Mouse (Mus musculus): Measurements from ENCODE around the gene Cyp1a2. TPM values are rescaled to one million over a fixed set of nuclear protein-coding genes. Genes with fewer than 3 reads are reported as not detected.
"Not testable (repeated sequence)": the region's sequence is repeated elsewhere in the genome, so short reads cannot be mapped to it uniquely, and the experiment has no call there.

The Cyp1a2 gene
- polyA plus RNA-seq (2016; fragmentation: Nextera tagmentation; extraction: Ambion mirVana): not detected in 2 replicates

DNA sequence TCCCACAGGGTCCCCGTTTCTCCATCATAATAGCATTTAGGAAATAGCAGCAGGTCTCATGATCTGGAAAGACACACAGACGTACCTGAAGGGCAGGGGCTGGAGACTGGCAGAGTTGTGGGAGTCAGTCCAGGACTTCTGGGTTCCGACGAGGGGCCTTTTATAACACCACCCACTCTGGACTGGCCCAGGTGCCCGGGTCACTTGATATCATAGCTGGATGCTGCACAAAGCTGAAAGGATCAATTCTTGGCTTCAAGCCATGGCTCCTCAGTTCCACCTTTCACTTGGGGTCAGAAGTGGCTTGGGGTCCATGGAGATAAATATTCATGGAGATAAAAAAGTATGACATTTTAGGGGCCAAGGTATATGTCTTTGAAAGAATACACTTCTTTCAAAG is at the start of gene Cyp1a2:
Gene Cyp1a2, minus strand, starts transcription at position 184 of the 400 bp plus-strand sequence.
- H3K9me3 ChIP-seq: no peaks in the 10 kb centered on the region
- H3K9ac ChIP-seq (replicated peaks): no peak within 1 kb of the TSS
- WGBS: 77% methylated on average over 5 of the region's 5 CpGs
- H3K27ac ChIP-seq: no peak within 1 kb of the TSS
- no peak for ATAC-seq (ENCODE audit: insufficient number of reproducible peaks, insufficient read depth, low FRiP score, low TSS enrichment, low read depth)
- no peak within 1 kb of the TSS for H3K4me2 ChIP-seq
- H3K27me3 ChIP-seq: no peaks in the 10 kb centered on the region
- H3K4me3 ChIP-seq (replicated peaks): no peak within 1 kb of the TSS
- no peaks in the 10 kb centered on the region for H3K36me3 ChIP-seq
- 0 out of 2 replicates have a peak, but pooled peaks cover 2% of the 10 kb centered on the region for H3K4me1 ChIP-seq (replicated peaks)

DNA sequence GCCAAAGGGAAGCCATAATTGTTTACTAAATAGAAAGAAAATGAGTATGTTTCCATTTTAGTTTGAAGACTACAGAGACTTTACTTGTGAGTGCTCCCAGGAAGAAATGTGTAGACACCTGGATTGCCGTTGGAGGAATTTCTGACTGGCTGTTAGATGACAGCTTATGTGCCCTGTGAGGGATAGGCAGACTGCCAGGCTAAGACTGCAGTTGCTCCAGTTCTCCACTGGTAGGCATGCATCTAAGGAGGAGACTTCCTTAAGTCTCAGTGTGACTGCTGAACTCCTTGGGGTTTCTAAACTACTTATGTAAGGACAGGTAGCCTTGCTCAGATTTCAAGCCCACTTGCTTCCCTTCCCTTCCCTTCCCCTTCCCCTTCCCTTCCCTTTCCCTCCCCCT is 44.8 kb upstream of the Cyp1a2 start:
- peaks cover 69% of the 10 kb centered on the region for H3K36me3 ChIP-seq
- H3K4me3 ChIP-seq (replicated peaks): no peak overlapping the region
- no peaks in the 10 kb centered on the region for H3K9me3 ChIP-seq
- 89% methylated on average over 1 of the region's 1 CpGs for WGBS
- no peak overlapping the region for H3K4me2 ChIP-seq
- ATAC-seq (ENCODE audit: insufficient number of reproducible peaks, insufficient read depth, low FRiP score, low TSS enrichment, low read depth): no peak
- H3K27ac ChIP-seq: no peak overlapping the region
- no peak overlapping the region for H3K9ac ChIP-seq (replicated peaks)
- no peaks in the 10 kb centered on the region for H3K27me3 ChIP-seq
- H3K4me1 ChIP-seq (replicated peaks): no peaks in the 10 kb centered on the region

DNA sequence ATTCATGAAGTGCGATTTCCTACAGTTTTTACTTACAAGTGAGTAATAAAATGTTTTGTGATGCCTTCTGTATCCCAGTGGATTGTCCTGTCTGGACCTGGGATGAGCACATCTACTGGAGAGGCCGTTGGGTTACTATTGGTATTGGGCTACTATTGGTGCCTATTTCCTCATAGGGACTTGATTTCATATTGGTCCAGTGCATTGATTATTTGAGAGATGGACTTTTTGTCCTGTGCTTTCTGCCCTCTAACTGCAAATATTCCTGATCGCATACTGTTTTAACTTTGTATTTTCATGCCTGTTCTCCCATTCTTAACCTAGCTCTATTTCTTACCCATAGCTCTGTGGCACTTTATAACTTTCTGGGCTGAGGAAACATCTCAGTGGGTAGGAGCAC is 41.2 kb upstream of the Cyp1a2 start:
- Histone ChIP-seq H3K27me3 (no peaks in the 10 kb centered on the region), H3K27ac (no peak overlapping the region), H3K9ac (replicated peaks) (no peak overlapping the region), H3K9me3 (no peaks in the 10 kb centered on the region), H3K4me3 (replicated peaks) (no peak overlapping the region), H3K36me3 (peaks cover 78% of the 10 kb centered on the region), H3K4me2 (no peak overlapping the region), H3K4me1 (replicated peaks) (no peaks in the 10 kb centered on the region)
- ATAC-seq (ENCODE audit: insufficient number of reproducible peaks, insufficient read depth, low FRiP score, low TSS enrichment, low read depth): no peak
- WGBS: 94% methylated on average over 3 of the region's 3 CpGs

GRCm38 (mm10) chr9:57723796-57724195 is 40.3 kb upstream of the Cyp1a2 start:
- no peak overlapping the region for H3K4me2 ChIP-seq
- H3K9me3 ChIP-seq: no peaks in the 10 kb centered on the region
- no peak overlapping the region for H3K9ac ChIP-seq (replicated peaks)
- peaks cover 77% of the 10 kb centered on the region for H3K36me3 ChIP-seq
- no peak overlapping the region for H3K27ac ChIP-seq
- no peak for ATAC-seq (ENCODE audit: insufficient number of reproducible peaks, insufficient read depth, low FRiP score, low TSS enrichment, low read depth)
- H3K4me1 ChIP-seq (replicated peaks): no peaks in the 10 kb centered on the region
- no peaks in the 10 kb centered on the region for H3K27me3 ChIP-seq
- WGBS: 88% methylated on average over 5 of the region's 5 CpGs
- H3K4me3 ChIP-seq (replicated peaks): no peak overlapping the region

DNA sequence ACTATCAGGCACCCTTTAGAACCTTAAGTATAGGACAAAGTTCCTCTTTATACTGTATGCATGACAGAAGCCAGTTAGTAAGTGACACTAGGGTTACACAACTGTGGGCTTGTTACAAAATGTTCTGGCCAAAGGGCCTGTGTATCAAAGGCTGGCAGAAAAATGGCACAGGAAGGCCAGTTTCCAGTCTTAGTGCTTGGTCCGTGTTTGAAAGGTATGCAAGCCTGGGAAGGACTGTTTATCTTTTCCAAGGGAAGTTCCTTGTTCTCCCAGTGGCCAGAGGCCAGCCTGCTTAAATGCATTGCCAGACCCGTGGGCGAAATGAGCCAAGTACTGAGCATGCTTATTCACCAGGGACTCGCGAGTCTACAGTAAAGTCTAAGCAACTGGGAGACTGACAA is 39.8 kb upstream of the Cyp1a2 start:
- Histone ChIP-seq H3K4me3 (replicated peaks) (no peak overlapping the region), H3K27ac (no peak overlapping the region), H3K4me1 (replicated peaks) (no peaks in the 10 kb centered on the region), H3K36me3 (peaks cover 80% of the 10 kb centered on the region), H3K4me2 (no peak overlapping the region), H3K9me3 (no peaks in the 10 kb centered on the region), H3K9ac (replicated peaks) (no peak overlapping the region), H3K27me3 (no peaks in the 10 kb centered on the region)
- 79% methylated on average over 5 of the region's 5 CpGs for WGBS
- no peak for ATAC-seq (ENCODE audit: insufficient number of reproducible peaks, insufficient read depth, low FRiP score, low TSS enrichment, low read depth)

- Histone ChIP-seq H3K9ac (replicated peaks) (no peak overlapping the region), H3K4me2 (no peak overlapping the region), H3K27me3 (no peaks in the 10 kb centered on the region), H3K27ac (no peak overlapping the region), H3K9me3 (no peaks in the 10 kb centered on the region), H3K36me3 (peaks cover 79% of the 10 kb centered on the region), H3K4me3 (replicated peaks) (no peak overlapping the region), H3K4me1 (replicated peaks) (no peaks in the 10 kb centered on the region)
- no peak for ATAC-seq (ENCODE audit: insufficient number of reproducible peaks, insufficient read depth, low FRiP score, low TSS enrichment, low read depth)
- 94% methylated on average over 1 of the region's 1 CpGs for WGBS
Observed at GRCm38 (mm10) chr9:57722371-57722770, 38.9 kb upstream of the Cyp1a2 start.

DNA sequence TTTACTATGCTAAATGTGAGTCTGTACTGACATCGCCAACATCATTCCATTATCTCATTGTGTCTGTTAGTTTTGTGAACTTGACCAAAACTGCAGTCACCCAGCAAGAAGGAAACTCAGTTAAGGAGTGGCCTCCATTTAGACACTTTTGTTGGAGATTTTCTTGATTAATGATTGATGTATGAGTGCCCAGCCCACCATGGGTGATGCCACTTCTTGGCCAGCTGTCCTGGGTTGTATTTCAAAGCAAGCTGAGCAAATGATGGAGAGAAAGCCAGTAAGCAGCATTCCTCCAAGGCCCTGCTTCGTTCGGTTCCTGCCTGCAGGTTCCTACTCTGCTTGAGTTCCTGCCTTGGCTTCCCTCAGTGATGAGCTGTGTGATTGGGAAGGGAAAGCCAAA is 37.2 kb upstream of the Cyp1a2 start:
- no peak for ATAC-seq (ENCODE audit: insufficient number of reproducible peaks, insufficient read depth, low FRiP score, low TSS enrichment, low read depth)
- no peak overlapping the region for H3K4me2 ChIP-seq
- no peak overlapping the region for H3K27ac ChIP-seq
- no peak overlapping the region for H3K9ac ChIP-seq (replicated peaks)
- no peaks in the 10 kb centered on the region for H3K27me3 ChIP-seq
- H3K36me3 ChIP-seq: peaks cover 80% of the 10 kb centered on the region
- no peak overlapping the region for H3K4me3 ChIP-seq (replicated peaks)
- WGBS: 86% methylated on average over 3 of the region's 3 CpGs
- no peaks in the 10 kb centered on the region for H3K9me3 ChIP-seq
- H3K4me1 ChIP-seq (replicated peaks): no peaks in the 10 kb centered on the region

- Histone ChIP-seq H3K36me3 (peaks cover 88% of the 10 kb centered on the region), H3K9me3 (no peaks in the 10 kb centered on the region), H3K4me3 (replicated peaks) (no peak overlapping the region), H3K9ac (replicated peaks) (no peak overlapping the region), H3K27me3 (no peaks in the 10 kb centered on the region), H3K4me1 (replicated peaks) (no peaks in the 10 kb centered on the region), H3K4me2 (no peak overlapping the region), H3K27ac (no peak overlapping the region)
- WGBS: 89% methylated on average over 7 of the region's 7 CpGs
- no peak for ATAC-seq (ENCODE audit: insufficient number of reproducible peaks, insufficient read depth, low FRiP score, low TSS enrichment, low read depth)
Observed at GRCm38 (mm10) chr9:57718408-57718807, 34.9 kb upstream of the Cyp1a2 start.

DNA sequence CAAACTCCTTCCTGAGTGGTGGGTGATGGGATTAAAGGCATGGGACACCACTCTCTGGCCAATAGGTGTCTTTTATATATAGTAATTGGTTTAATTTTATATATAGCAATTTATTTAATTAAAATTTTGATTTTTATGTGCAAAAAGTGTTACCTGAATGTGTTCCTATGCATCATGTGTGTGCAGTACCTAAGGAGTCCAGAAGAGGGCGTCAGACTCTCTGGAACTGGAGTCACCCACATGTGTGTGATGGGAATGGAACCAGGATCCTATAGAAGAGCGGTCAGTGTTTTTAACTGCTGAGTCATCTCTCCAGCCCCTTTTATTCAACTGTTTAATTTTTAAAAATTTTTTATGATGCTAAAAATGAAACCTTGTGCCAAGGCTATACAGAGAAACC is 28.7 kb upstream of the Cyp1a2 start:
- 0 out of 2 replicates have a peak, but pooled peaks cover 4% of the 10 kb centered on the region for H3K9me3 ChIP-seq
- H3K4me2 ChIP-seq: no peak overlapping the region
- H3K4me3 ChIP-seq (replicated peaks): no peak overlapping the region
- ATAC-seq (ENCODE audit: insufficient number of reproducible peaks, insufficient read depth, low FRiP score, low TSS enrichment, low read depth): no peak
- WGBS: 68% methylated on average over 2 of the region's 2 CpGs
- H3K4me1 ChIP-seq (replicated peaks): peaks cover 8% of the 10 kb centered on the region
- no peak overlapping the region for H3K9ac ChIP-seq (replicated peaks)
- no peaks in the 10 kb centered on the region for H3K27me3 ChIP-seq
- peaks cover 44% of the 10 kb centered on the region for H3K36me3 ChIP-seq
- no peak overlapping the region for H3K27ac ChIP-seq

- not testable (repeated sequence) for H3K4me1 ChIP-seq (replicated peaks); ATAC-seq (ENCODE audit: insufficient number of reproducible peaks, insufficient read depth, low FRiP score, low TSS enrichment, low read depth); H3K9ac ChIP-seq (replicated peaks); H3K9me3 ChIP-seq; H3K27ac ChIP-seq; H3K27me3 ChIP-seq; H3K4me3 ChIP-seq (replicated peaks); H3K4me2 ChIP-seq
- WGBS: 93% methylated on average over 5 of the region's 5 CpGs
- peaks cover 24% of the 10 kb centered on the region for H3K36me3 ChIP-seq
Observed at GRCm38 (mm10) chr9:57710214-57710613, 26.7 kb upstream of the Cyp1a2 start.

- Histone ChIP-seq H3K27me3 (no peaks in the 10 kb centered on the region), H3K27ac (peak overlapping the region; percentile 84), H3K4me3 (replicated peaks) (peak overlapping the region; percentile 90), H3K4me2 (peak overlapping the region; percentile 82), H3K9ac (replicated peaks) (peak overlapping the region; percentile 90), H3K9me3 (0 out of 2 replicates have a peak, but pooled peaks cover 4% of the 10 kb centered on the region), H3K36me3 (peaks cover 12% of the 10 kb centered on the region; the same call in 1 of the 2 replicates), H3K4me1 (replicated peaks) (peaks cover 8% of the 10 kb centered on the region)
- peak; percentile 57 for ATAC-seq (ENCODE audit: insufficient number of reproducible peaks, insufficient read depth, low FRiP score, low TSS enrichment, low read depth)
- 3% methylated on average over 33 of the region's 39 CpGs for WGBS
Observed at GRCm38 (mm10) chr9:57708720-57709274, 25.3 kb upstream of the Cyp1a2 start.
